Mouse (Mus musculus) embryonic facial prominence, embryonic 10.5 days (tissue): ENCODE results near the gene Trpm6. TPM values are rescaled to one million over a fixed set of nuclear protein-coding genes. Genes with fewer than 3 reads are reported as not detected.
A peak's percentile ranks its signal among the peaks of the same experiment; 100 is the strongest.

Experiments
- DNase-seq: peaks from one replicate; pipeline ENCODE4 v3.0.0-alpha.2; 2017; ENCODE audit warnings: low spot score
- H3K27ac ChIP-seq: fragments of 300-500 bp; sonication (generic); replicated peaks from 2 replicates; pipeline ENCODE4 v1.5.1; 2016; ENCODE audit warnings: mild to moderate bottlenecking
- H3K27me3 ChIP-seq: fragments of 300-500 bp; sonication (generic); replicated peaks from 2 replicates; pipeline ENCODE4 v1.6.1; 2016; ENCODE audit warnings: low read depth, mild to moderate bottlenecking; ENCODE audit not compliant: poor library complexity, severe bottlenecking
- H3K36me3 ChIP-seq: fragments of 300-500 bp; sonication (generic); replicated peaks from 2 replicates; pipeline ENCODE4 v1.6.1; 2016; ENCODE audit warnings: mild to moderate bottlenecking, moderate library complexity
- H3K4me1 ChIP-seq: fragments of 300-500 bp; sonication (generic); 2 replicates; pipeline ENCODE4 v1.6.1; 2016
- H3K4me3 ChIP-seq: fragments of 300-500 bp; sonication (generic); 2 replicates; pipeline ENCODE4 v1.5.1; 2016; ENCODE audit warnings: mild to moderate bottlenecking, moderate library complexity
- H3K9me3 ChIP-seq: fragments of 300-500 bp; sonication (generic); 2 replicates; pipeline ENCODE4 v1.6.1; 2016; ENCODE audit warnings: mild to moderate bottlenecking
- WGBS: fragments of 180-500 bp; shearing (Covaris S2); methylation state at CpG from one replicate; pipeline ENCODE4 v1.1.7; 2016; 5-methylcytosine and 5-hydroxymethylcytosine counted together
- polyA plus RNA-seq: library from polyadenylated mRNA; unstranded; fragments of >200 nt; fragmentation: Nextera tagmentation; extraction: Ambion mirVana; gene quantifications from 2 replicates; pipeline ENCODE4 v1.2.1, GENCODE M21; 2016

Trpm6 gene
- polyA plus RNA-seq, 1 experiment from 2014 or later: 0.41 TPM

DNA sequence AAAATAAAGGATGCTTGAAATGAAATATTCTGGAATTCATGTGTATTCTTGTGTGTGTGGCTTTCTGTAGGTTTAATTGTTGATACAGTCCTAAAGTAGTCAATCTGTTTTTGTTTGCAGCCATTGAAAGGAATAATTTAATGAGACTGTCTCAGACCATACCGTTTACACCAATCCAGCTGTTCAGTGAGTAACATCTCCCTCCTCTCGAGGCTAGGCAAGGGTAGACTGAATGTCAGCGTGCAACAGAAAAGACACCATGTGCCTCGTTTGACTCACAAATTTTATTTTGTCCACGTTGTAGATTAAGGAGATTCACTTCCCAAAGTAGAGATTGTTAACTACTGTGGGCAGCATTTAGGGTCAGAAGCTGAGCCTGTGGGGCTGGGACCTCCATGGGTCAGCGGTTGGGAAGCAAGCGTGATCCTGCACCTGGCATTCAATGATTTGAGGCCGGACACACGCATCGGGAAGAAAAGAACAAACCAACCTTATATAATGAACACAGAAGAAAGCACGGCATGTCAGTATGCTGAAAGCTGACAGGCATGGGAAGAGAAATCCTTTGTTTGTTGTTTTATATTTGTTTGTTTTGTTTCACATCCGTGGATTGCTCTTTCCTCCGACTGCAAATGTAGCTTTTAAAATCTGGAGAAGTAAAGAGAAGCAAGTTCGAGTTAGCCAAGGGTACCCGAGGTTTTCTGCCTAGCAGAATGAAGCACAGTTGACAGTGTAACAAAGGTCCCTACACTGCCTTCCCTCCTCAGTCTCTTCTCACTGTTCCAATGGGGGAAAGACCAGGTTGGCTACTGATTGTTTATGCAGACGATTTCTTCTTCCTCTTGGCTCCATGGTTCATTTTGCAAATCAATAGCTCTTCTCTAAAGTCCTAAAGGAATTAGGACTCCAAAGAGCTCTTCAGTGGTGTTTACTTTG is 124.2 kb downstream of the Trpm6 start:
- Histone ChIP-seq H3K36me3 (no peaks in the 10 kb centered on the region), H3K4me3 (no peak overlapping the region), H3K4me1 (no peaks in the 10 kb centered on the region), H3K27me3 (no peaks in the 10 kb centered on the region), H3K27ac (no peak overlapping the region), H3K9me3 (no peaks in the 10 kb centered on the region)
- 57% methylated on average over 16 of the region's 16 CpGs for WGBS
- peak; percentile 11 for DNase-seq

DNA sequence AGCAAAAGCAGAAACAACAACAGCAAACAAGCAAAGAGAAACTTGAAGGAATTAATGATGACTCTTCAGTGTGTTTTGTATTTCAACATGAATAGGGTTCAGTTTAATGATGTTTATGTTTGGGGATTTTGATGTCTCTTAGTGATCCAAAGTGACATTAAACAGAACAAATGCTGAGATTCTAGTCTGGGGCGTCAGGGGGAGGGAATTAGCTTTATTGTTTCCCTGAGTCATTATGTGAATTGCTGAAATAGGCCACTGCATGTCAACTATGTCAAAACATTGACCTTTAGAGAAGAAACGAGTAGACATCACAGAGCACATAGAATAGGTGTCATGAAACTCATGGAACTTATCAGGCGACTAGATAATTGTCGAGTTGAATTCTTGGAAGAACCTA is 129.5 kb downstream of the Trpm6 start:
- H3K36me3 ChIP-seq: no peaks in the 10 kb centered on the region
- 66% methylated on average over 4 of the region's 4 CpGs for WGBS
- no peaks in the 10 kb centered on the region for H3K9me3 ChIP-seq
- no peak overlapping the region for H3K4me3 ChIP-seq
- DNase-seq: no peak
- no peaks in the 10 kb centered on the region for H3K27me3 ChIP-seq
- H3K27ac ChIP-seq: no peak overlapping the region
- no peaks in the 10 kb centered on the region for H3K4me1 ChIP-seq

DNA sequence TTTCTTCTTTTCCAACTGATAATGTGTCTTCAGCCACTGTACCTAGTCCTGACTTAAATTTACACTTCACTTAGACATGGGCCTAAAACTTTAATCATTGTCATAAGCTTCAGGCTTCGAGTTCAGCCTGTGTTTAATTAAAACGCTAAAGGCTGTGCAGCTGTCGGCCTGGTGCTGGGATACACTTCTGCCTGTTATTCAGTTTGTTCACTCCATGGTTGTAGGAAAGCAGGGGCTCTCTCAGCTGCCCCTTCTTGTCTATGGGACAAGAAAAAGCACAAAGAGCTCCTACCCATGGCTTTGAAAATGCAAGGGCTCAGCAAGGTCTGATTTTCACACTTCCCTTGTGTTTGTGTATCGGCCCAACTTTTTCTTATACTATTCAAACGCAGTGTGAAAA is 131.4 kb downstream of the Trpm6 start:
- Histone ChIP-seq H3K4me3 (no peak overlapping the region), H3K4me1 (no peaks in the 10 kb centered on the region), H3K27me3 (no peaks in the 10 kb centered on the region), H3K27ac (no peak overlapping the region), H3K9me3 (no peaks in the 10 kb centered on the region), H3K36me3 (no peaks in the 10 kb centered on the region)
- 66% methylated on average over 5 of the region's 5 CpGs for WGBS
- no peak for DNase-seq

DNA sequence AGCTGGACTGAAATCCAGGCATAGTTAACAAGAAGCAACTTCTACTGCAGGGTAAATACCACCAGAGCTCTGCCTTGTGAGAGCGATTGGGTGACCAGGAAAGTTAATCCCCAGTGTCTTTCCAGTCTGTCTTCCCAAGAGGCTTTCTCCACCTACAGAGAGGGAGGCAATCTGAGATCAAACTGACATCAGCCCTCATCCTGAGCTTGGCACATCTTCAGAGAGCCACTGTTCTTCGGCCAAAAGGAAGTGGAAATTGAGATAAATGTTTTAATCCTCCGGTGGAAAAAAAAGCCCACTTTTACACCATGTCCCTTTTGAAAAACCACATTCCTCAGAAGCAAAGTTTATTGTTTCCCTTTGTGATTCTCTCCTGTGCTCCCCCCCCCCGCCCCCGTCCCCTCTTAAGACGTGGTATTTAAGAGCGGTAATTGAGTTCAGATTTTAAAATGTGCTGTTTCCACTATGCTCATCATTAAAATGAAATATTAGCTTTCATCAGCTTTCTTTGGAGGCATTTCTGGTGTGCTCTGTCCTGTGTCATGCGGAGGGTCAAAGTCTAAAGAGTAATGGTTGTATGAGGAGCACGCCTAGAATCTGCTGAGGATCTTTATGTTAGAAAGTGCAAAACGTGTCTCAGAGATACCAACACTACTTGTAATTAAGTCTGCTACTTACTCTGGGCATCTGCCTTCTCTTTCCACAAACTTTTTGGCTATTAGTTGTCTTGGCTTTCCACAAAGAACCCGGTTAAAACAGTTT is 138.0 kb downstream of the Trpm6 start:
- WGBS: 57% methylated on average over 11 of the region's 11 CpGs
- no peak for DNase-seq
- H3K4me1 ChIP-seq: peaks cover 12% of the 10 kb centered on the region
- no peak overlapping the region for H3K4me3 ChIP-seq
- H3K27ac ChIP-seq: no peak overlapping the region
- H3K36me3 ChIP-seq: no peaks in the 10 kb centered on the region
- H3K9me3 ChIP-seq: no peaks in the 10 kb centered on the region
- peaks cover 12% of the 10 kb centered on the region for H3K27me3 ChIP-seq

DNA sequence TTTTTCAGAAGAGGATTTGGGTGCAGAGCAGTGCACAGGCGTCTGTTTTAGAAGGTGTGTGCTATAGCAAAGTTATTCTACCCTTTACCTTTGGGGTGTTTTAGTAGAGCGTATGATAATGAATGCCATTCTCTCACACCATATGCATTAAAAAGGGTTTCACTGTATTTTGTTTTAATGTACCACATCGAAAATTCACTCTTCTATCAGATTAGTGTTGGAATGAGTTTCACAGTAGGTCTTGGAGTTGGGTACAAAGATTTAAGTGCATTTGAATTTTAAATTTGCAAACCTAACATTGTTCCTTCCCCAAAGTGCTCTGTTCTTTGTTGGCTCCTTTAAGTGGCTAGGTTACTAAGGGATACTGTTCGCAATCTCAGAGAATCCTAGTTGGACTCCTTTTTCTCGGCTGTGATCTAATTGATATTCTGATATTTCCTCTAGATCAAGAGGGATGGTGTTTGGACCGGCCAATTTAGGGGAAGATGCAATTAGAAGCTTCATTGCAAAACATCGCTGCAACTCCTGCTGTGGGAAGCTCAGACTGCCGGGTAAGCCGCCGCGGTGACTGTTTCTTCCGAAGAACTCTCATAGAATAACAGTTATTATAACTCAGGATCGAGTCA is 138.8 kb downstream of the Trpm6 start:
- Histone ChIP-seq H3K27ac (no peak overlapping the region; the same call in 1 of the 2 replicates), H3K27me3 (peaks cover 12% of the 10 kb centered on the region), H3K9me3 (no peaks in the 10 kb centered on the region), H3K36me3 (no peaks in the 10 kb centered on the region), H3K4me3 (peak overlapping the region; percentile 46), H3K4me1 (peaks cover 12% of the 10 kb centered on the region)
- 26% methylated on average over 13 of the region's 13 CpGs for WGBS
- peak; percentile 19 for DNase-seq

DNA sequence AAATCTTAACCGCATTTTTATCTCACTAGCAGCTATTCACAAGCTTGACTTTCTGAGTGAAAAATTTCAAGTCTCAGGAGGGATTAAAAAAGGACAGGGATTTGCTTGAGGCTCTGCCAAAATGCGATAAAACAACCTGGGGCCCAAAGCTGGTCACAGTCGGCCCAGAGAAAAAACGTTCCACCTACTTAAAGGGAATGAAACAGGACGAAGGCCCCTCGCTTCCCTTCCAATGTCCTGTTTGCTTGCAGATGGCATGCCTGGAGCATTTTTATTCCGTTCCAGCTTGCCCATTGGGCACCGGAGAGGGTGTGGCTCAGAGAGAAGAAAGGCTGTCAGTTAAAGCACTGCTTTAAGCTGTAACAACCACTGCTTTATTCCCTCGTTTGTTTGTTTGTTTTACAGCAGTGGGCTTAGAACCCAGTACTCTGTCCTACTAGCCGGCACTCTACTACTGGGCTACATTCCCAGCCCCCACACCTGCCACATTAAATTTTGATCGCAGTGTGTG is 139.4 kb downstream of the Trpm6 start:
- Histone ChIP-seq H3K4me3 (peak overlapping the region; percentile 46), H3K9me3 (no peaks in the 10 kb centered on the region), H3K36me3 (no peaks in the 10 kb centered on the region), H3K27me3 (peaks cover 12% of the 10 kb centered on the region), H3K27ac (peak overlapping the region; percentile 30), H3K4me1 (peaks cover 12% of the 10 kb centered on the region)
- peak; percentile 32 for DNase-seq
- WGBS: 11% methylated on average over 11 of the region's 11 CpGs

DNA sequence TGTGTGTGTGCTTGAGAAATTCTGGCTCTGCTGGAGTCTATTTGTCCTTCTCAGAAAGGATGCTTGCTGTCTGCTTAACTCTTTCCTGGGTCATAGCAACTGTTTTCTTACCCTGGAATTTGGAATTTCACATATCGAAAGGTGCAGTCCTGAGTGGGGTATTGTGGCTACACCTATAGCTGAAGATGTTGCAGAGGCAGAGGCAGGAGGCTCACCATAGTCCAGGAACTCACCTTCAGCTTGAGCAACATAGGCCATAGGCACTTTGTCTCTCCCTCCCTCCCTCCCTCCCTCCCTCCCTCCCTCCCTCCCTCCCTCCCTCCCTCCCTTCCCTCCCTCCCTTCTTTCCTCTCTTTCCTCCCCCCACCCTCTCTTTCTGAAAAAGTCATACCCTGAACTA is 139.8 kb downstream of the Trpm6 start:
- H3K36me3 ChIP-seq: no peaks in the 10 kb centered on the region
- WGBS: 74% methylated on average over 1 of the region's 1 CpGs
- no peaks in the 10 kb centered on the region for H3K9me3 ChIP-seq
- H3K4me1 ChIP-seq: peaks cover 12% of the 10 kb centered on the region
- H3K27me3 ChIP-seq: peaks cover 12% of the 10 kb centered on the region
- peak overlapping the region; percentile 46 for H3K4me3 ChIP-seq
- DNase-seq: no peak
- H3K27ac ChIP-seq: peak overlapping the region; percentile 30

DNA sequence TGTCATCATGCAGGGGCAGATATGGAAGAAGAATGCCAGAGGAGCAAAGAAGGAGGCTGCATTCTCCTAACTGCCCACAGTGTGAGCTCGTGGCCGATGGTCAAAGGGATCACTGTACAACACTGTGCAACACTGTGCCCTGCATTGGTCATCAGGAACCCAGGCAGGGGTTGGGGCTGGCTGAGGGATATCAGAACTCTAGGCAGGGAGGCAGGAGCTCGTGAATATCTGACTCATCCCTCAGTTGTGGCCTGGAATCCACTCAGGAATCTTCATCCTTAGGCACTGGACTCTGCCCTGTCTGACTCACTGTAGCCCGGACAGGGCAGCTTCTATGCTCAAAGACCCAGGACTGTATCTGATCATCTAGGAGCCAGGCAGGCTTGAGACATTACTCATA is 140.4 kb downstream of the Trpm6 start:
- Histone ChIP-seq H3K27me3 (peaks cover 12% of the 10 kb centered on the region), H3K36me3 (no peaks in the 10 kb centered on the region), H3K4me3 (no peak overlapping the region), H3K4me1 (peaks cover 12% of the 10 kb centered on the region), H3K9me3 (no peaks in the 10 kb centered on the region), H3K27ac (no peak overlapping the region)
- no peak for DNase-seq
- 81% methylated on average over 4 of the region's 4 CpGs for WGBS

DNA sequence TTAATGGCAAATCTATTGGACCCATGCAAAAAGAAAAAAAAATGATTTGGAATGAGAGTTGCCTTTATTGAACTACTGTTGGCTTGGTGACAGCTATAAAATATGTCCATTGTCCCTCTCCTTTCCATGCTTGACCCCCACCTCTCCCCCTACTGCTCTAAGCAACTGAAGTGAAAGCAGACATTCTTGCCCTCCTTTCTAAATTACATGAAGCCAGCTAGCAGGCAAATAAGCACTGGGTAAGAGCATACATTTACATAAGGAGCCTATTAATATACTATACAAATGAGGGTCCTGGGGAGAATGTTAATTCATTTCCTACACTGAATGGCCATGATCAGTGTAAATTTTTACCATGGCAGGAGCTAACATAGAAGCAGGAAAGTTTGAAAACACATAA is 148.5 kb downstream of the Trpm6 start:
- no peaks in the 10 kb centered on the region for H3K4me1 ChIP-seq
- no peaks in the 10 kb centered on the region for H3K9me3 ChIP-seq
- H3K27ac ChIP-seq: no peak overlapping the region
- H3K27me3 ChIP-seq: no peaks in the 10 kb centered on the region
- DNase-seq: no peak
- no peaks in the 10 kb centered on the region for H3K36me3 ChIP-seq
- H3K4me3 ChIP-seq: no peak overlapping the region

DNA sequence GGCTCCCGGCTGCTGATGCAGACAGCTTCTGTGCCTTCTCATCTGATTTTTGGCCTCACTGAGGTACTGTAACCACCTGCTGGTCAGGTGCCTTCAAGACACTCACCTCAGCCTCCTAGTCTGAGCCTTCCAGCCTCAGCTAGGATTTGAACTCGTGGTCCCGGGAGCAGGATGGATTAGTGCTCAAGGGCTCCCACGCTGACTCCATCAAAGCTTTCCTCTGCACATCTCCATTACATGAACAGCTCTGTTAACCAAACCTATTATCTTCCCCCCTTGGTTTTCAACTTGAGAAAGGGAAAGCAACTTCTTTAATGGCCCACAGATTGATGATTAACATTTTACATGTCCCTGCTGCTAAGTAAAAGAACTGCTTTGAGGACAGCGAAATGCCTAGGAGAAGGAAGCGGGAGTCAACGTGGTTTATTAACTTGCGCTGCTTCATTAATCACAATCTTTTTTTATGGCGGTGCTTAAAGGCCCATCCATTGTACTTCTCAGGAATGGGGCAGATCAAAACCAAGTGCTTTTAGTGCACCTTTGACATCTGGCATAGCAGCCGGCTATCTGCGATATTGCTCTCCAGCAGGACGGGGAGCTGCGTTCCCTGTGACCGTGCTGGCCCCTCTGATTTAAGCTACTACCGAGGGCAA is 152.4 kb downstream of the Trpm6 start:
- 91% methylated on average over 15 of the region's 15 CpGs for WGBS
- DNase-seq: no peak

DNA sequence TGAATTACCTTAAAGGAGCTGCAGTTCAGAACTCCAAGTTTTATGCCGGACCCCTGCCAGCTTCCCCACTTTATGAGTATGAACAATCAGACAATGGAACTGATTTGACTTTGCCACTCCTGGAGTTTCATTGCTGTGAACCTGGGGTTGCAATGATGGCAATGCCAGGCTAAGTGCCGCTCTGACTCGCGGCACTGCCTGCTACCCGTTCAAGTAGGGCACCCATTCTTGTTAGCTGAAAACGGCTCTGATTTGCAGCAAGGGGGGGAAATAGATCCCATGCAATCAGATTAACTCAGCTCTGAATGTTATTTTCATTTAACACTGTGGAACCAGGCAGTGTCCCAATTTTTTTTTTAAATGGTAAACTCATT is 152.9 kb downstream of the Trpm6 start:
- no peaks in the 10 kb centered on the region for H3K9me3 ChIP-seq
- no peak for DNase-seq
- no peaks in the 10 kb centered on the region for H3K36me3 ChIP-seq
- no peak overlapping the region for H3K27ac ChIP-seq
- H3K4me1 ChIP-seq: no peaks in the 10 kb centered on the region
- H3K4me3 ChIP-seq: no peak overlapping the region
- no peaks in the 10 kb centered on the region for H3K27me3 ChIP-seq
- WGBS: 94% methylated on average over 6 of the region's 6 CpGs

More for the DNA sequence above, 152.4 kb downstream of the Trpm6 start:
- Histone ChIP-seq H3K36me3 (no peaks in the 10 kb centered on the region), H3K4me3 (no peak overlapping the region), H3K27me3 (no peaks in the 10 kb centered on the region), H3K9me3 (no peaks in the 10 kb centered on the region), H3K4me1 (no peaks in the 10 kb centered on the region), H3K27ac (no peak overlapping the region)

DNA sequence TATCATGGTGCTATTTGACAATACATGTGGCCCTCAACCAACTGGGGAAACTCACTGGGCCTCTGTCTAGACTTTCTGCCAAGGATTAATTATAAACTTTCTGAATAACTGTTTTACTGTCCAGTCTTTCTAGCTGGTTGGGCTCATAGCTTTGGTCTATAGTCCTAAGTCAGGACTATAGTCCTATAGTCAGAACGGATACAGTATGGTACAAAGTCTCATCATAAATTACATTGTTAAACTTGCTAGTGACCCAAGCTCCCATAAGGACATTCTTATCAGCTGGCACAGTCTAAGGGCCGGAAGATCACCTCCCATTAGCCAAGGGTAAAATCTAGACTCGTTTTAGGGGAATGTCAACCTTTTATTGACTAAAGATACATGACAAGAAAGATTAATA is 155.7 kb downstream of the Trpm6 start:
- Histone ChIP-seq H3K27ac (no peak overlapping the region), H3K4me3 (no peak overlapping the region), H3K4me1 (no peaks in the 10 kb centered on the region), H3K36me3 (no peaks in the 10 kb centered on the region), H3K9me3 (no peaks in the 10 kb centered on the region), H3K27me3 (no peaks in the 10 kb centered on the region)
- no peak for DNase-seq
- WGBS: 83% methylated on average over 3 of the region's 3 CpGs
